Mouse (Mus musculus) neural tube, embryonic 15.5 days (tissue): ENCODE results near the gene Zxdb. TPM values are rescaled to one million over a fixed set of nuclear protein-coding genes. Genes with fewer than 3 reads are reported as not detected.
A peak's percentile ranks its signal among the peaks of the same experiment; 100 is the strongest.
"Not testable (repeated sequence)": the region's sequence is repeated elsewhere in the genome, so short reads cannot be mapped to it uniquely, and the experiment has no call there.

Source experiments
- ATAC-seq: fragments of 200-750 bp; cut with Nextera tagmentation; 2 replicates; pipeline ENCODE4 v1.8.0; 2017; ENCODE audit warnings: mild to moderate bottlenecking, moderate TSS enrichment, moderate library complexity; ENCODE audit not compliant: low FRiP score
- H3K27ac ChIP-seq: fragments of 300-500 bp; sonication (generic); replicated peaks from 2 replicates; pipeline ENCODE4 v1.5.1; 2015; ENCODE audit warnings: mild to moderate bottlenecking, inconsistent platforms
- H3K27me3 ChIP-seq: fragments of 300-500 bp; sonication (generic); replicated peaks from 2 replicates; pipeline ENCODE4 v1.6.1; 2015; ENCODE audit warnings: inconsistent platforms
- H3K36me3 ChIP-seq: fragments of 300-500 bp; sonication (generic); 2 replicates; pipeline ENCODE4 v1.6.1; 2015; ENCODE audit warnings: inconsistent platforms
- H3K4me1 ChIP-seq: fragments of 300-500 bp; sonication (generic); 2 replicates; pipeline ENCODE4 v1.6.1; 2015; ENCODE audit warnings: inconsistent platforms
- H3K4me2 ChIP-seq: fragments of 300-500 bp; sonication (generic); 2 replicates; pipeline ENCODE4 v1.6.1; 2015; ENCODE audit warnings: inconsistent platforms, mild to moderate bottlenecking, moderate library complexity
- H3K4me3 ChIP-seq: fragments of 300-500 bp; sonication (generic); replicated peaks from 2 replicates; pipeline ENCODE4 v1.5.1; 2015; ENCODE audit warnings: mild to moderate bottlenecking, inconsistent platforms
- H3K9ac ChIP-seq: fragments of 300-500 bp; sonication (generic); replicated peaks from 2 replicates; pipeline ENCODE4 v1.6.1; 2015; ENCODE audit warnings: mild to moderate bottlenecking, inconsistent platforms
- H3K9me3 ChIP-seq: fragments of 300-500 bp; sonication (generic); replicated peaks from 2 replicates; pipeline ENCODE4 v1.6.1; 2016; ENCODE audit warnings: inconsistent platforms
- WGBS: fragments of 180-500 bp; shearing (Covaris S2); methylation state at CpG from one replicate; pipeline ENCODE4 v1.1.7; 2015; ENCODE audit warnings: mixed read lengths; 5-methylcytosine and 5-hydroxymethylcytosine counted together
- polyA plus RNA-seq: library from polyadenylated mRNA; unstranded; fragments of >200 nt; fragmentation: Nextera tagmentation; extraction: Ambion mirVana; gene quantifications from 2 replicates; pipeline ENCODE4 v1.2.1, GENCODE M21; 2015

Gene Zxdb
- 1.6 and 1.7 TPM in 2 replicates for polyA plus RNA-seq

DNA sequence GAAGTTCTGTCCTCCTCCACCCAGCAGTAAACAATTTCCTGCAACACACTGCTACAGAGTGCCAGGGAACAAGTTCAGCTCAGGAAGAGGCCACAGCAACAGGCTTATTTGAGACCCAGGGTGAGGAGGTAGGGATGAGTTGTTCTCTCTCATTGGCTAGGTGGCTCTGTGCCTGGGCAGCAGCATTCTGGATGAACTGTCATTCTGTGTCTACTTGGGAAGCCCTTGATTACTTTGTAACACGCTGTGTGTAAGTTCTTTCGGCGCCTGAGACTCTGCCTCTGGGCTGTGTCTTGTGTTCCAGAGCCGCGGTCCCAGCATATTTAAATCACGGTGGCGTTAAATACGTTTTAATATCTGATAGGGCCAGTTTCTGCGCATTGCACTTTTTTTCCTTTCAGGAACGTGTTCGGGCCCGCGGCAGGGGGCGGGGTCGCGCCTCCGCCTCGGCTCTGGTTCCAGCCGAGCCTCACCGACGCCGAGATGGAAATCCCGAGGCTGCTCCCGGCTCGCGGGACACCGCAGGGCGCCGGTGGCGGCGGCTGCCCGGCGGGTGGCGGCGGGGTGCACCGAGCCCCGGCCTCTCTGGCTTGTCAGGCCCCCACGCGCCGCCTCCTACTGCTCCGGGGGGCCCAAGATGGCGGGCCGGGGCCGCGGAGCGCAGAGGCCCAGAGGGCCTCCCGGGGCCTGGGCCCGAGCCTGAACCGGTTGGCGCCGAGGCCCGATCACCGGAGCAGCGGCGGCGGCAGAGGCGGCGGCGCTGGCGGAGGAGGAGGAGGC, at the start of gene Zxdb:
Gene Zxdb (plus strand): TSS at position 378 of the 780 bp plus-strand sequence.
- H3K4me1 ChIP-seq, H3K9ac ChIP-seq, H3K36me3 ChIP-seq, H3K27ac ChIP-seq, H3K9me3 ChIP-seq, H3K27me3 ChIP-seq: not testable (repeated sequence)
- peak; percentile 87 for ATAC-seq
- no CpG with 5 or more reads among the region's 60 CpGs for WGBS
- 0 out of 2 replicates have a peak within 1 kb of the TSS, but pooled peaks have one; percentile 23 for H3K4me2 ChIP-seq
- peak within 1 kb of the TSS; percentile 25; the same call in 1 of the 2 replicates for H3K4me3 ChIP-seq

DNA sequence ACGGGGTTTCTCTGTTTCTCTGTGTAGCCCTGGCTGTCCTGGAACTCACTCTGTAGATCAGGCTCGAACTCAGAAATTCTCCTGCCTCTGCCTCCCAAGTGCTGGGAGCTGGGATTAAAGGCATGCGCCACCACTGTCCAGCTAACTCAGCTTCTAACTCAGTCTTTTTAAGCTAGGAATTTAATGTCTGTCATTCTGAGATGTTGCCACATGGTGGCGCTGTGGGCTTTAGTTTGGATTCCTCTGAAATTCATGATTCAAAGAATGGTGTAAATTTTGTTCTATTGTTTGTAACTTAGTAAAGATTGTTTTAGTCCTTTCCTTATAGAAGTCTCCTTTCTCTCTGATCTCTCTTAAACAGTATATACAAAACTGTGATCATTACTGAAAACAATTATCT, 49.4 kb upstream of the Zxdb start:
- no peaks in the 10 kb centered on the region for H3K27me3 ChIP-seq
- H3K36me3 ChIP-seq: no peaks in the 10 kb centered on the region

DNA sequence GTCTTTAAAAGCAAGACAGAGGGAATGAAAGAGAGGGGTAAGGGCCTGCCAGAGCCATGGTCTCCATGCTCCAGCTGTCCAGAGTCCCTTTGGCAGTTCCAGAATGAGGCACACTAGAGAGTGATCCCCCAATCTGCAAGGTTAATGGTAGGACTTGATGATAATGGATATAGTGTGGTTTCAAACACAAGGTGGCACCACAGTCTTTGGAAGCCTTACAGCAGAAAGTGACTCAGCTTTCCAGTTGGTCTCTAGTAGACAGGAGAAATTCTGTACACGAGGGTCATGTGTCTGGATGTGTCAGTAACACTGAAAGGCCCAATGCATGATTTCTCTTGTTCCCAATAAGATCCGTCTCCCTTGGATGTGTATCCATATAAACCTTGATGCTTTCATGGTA, 42.8 kb upstream of the Zxdb start:
- not testable (repeated sequence) for H3K36me3 ChIP-seq, H3K4me2 ChIP-seq, H3K4me1 ChIP-seq, ATAC-seq, H3K9me3 ChIP-seq, H3K9ac ChIP-seq, H3K27me3 ChIP-seq, H3K27ac ChIP-seq, H3K4me3 ChIP-seq
- WGBS: no CpG with 5 or more reads among the region's 2 CpGs

More for the DNA sequence above, 49.4 kb upstream of the Zxdb start:
- no peak overlapping the region for H3K4me2 ChIP-seq
- H3K27ac ChIP-seq: no peak overlapping the region
- H3K9me3 ChIP-seq: no peaks in the 10 kb centered on the region
- no peak for ATAC-seq
- H3K4me3 ChIP-seq: no peak overlapping the region
- no peaks in the 10 kb centered on the region for H3K4me1 ChIP-seq
- no peak overlapping the region for H3K9ac ChIP-seq
- WGBS: 42% methylated on average over 4 of the region's 4 CpGs

DNA sequence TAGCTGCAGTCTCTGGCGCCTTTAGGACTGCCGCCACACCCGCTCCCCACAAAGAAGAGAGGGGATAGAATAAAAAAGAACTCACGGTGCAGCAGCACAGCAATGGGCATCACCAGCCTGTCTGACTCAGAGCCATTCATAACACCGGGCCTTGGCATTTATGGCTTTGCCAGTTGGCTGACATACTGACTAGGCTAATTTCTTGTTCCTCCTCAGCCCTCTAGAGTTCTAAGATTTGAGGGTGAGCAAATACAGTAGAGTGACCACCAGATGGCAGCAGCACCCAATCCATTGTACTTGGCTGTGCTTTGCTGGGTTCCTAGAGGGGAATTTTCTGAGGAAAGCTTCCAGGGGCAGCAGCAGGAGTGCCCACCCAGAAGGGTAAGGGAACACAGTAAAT, 34.8 kb upstream of the Zxdb start:
- not testable (repeated sequence) for H3K36me3 ChIP-seq, H3K4me3 ChIP-seq, H3K9ac ChIP-seq, H3K4me2 ChIP-seq, H3K9me3 ChIP-seq, H3K4me1 ChIP-seq, H3K27me3 ChIP-seq, H3K27ac ChIP-seq
- WGBS: 70% methylated on average over 5 of the region's 5 CpGs
- peak; percentile 91 for ATAC-seq

DNA sequence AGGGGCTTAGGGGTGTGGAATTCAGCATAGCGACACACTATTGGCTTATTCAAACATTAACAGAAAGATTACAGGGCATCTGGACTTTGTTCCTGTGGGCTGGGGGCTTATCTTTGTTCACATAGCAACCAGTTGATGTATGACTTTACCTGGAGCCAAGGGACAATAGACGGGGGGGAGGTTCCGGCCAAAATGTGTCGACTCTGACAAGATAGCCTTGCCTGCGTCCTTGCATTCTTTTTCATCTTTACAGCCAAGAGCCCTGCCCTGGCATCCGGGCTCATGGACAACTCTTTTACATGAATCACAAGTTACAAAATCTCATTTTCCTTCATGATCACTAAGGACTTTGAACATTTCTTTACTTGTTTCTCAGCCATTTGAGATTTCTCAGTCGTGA, 17.7 kb upstream of the Zxdb start:
- H3K9me3 ChIP-seq, H3K4me3 ChIP-seq, H3K36me3 ChIP-seq, H3K27me3 ChIP-seq, H3K27ac ChIP-seq, H3K4me1 ChIP-seq, ATAC-seq, H3K4me2 ChIP-seq, H3K9ac ChIP-seq: not testable (repeated sequence)
- WGBS: 89% methylated on average over 7 of the region's 7 CpGs

DNA sequence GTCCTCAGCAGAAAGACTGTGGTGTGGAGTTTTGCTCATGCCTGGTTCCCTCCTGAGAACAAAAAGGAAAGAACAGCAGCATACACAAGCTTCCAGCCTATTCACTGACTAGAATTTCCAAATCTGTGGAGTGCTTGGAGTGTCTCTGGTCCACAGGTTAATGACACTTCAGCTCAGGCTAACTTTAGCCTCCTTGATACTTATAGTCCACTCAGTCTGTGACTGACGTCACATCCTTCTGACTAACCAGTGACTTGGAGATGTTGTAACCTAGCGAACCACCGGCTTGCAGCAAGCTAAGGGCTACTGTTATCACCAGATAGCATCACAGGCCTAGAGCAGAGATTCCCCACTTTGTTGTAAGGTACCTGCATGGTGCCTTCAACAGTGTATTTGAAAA, 14.6 kb upstream of the Zxdb start:
- WGBS: no CpG with 5 or more reads among the region's 3 CpGs

DNA sequence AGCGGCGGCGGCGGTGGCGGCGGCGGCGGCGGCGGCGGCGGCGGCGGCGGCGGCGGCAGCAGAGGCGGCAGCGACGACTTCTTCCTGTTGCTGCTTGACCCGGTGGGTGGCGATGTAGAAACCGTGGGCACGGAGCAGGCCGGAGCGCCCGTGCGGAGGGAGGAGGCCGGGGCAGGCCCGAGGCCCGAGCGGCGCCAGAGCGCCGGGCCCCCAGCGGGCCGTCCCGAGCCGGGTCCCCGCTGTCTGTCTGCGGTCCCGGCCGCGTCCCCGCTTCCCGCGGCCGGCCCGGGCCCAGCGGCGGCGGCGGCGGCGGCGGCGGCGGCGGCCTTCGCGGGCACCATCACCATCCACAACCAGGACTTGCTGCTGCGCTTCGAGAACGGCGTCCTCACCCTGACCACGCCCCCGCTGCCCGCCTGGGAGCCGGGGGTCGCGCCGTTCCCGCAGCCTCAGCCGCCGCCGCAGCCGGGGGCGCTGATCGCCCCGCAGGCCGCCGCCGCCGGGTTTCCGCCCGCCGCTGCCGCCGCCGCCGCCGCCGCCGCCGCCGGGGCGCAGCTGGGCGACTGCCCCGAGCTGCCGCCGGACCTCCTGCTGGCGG, 702 bp downstream of the Zxdb start:
- WGBS: 35% methylated on average over 16 of the region's 102 CpGs
- H3K4me3 ChIP-seq: peak overlapping the region; percentile 25; the same call in 1 of the 2 replicates
- H3K27ac ChIP-seq, H3K9me3 ChIP-seq, H3K9ac ChIP-seq, H3K27me3 ChIP-seq, H3K36me3 ChIP-seq, H3K4me1 ChIP-seq: not testable (repeated sequence)
- peak; percentile 76 for ATAC-seq
- 0 out of 2 replicates have a peak overlapping the region, but pooled peaks have one; percentile 23 for H3K4me2 ChIP-seq

More for the DNA sequence above, 14.6 kb upstream of the Zxdb start:
- not testable (repeated sequence) for H3K4me3 ChIP-seq, H3K4me2 ChIP-seq, H3K9me3 ChIP-seq, ATAC-seq, H3K9ac ChIP-seq, H3K36me3 ChIP-seq, H3K27ac ChIP-seq, H3K4me1 ChIP-seq, H3K27me3 ChIP-seq

DNA sequence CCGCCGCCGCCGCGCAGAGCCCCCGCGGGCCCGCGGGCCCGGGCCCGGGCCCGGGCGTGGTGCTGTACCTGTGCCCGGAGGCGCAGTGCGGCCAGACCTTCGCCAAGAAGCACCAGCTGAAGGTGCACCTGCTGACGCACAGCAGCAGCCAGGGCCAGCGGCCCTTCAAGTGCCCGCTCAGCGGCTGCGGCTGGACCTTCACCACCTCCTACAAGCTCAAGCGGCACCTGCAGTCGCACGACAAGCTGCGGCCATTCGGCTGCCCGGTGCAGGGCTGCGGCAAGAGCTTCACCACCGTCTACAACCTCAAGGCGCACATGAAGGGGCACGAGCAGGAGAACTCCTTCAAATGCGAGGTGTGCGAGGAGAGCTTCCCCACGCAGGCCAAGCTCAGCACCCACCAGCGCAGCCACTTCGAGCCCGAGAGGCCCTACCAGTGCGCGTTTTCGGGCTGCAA, 1.3 kb downstream of the Zxdb start:
- not testable (repeated sequence) for H3K4me3 ChIP-seq, H3K4me1 ChIP-seq, H3K9ac ChIP-seq, H3K27ac ChIP-seq, H3K27me3 ChIP-seq, H3K36me3 ChIP-seq, H3K9me3 ChIP-seq
- 0 out of 2 replicates have a peak overlapping the region, but pooled peaks have one; percentile 23 for H3K4me2 ChIP-seq
- no CpG with 5 or more reads among the region's 41 CpGs for WGBS
- peak; percentile 37 for ATAC-seq

DNA sequence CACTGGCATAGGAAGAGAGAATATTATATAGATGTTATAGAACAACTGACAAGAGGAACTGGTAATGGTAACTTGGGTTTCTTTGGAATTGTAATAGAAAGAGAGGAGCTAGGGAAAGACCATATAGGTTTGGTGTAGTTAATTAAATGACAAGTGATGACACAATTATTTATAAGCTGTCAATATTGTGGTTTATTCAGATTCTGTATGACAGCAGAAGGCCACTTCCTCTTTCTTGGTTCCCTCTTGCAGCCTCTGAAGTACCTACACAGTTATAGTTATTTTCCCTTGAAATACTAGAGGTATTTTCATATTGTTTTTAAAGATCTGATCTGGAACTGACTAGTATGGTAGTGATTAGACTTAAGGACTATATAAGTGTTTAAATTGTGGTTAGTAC, 7.2 kb downstream of the Zxdb start:
- no peak overlapping the region for H3K27ac ChIP-seq
- no peak for ATAC-seq
- no peaks in the 10 kb centered on the region for H3K9me3 ChIP-seq
- H3K27me3 ChIP-seq: no peaks in the 10 kb centered on the region
- no peak overlapping the region for H3K9ac ChIP-seq
- no peak overlapping the region for H3K4me3 ChIP-seq
- no peaks in the 10 kb centered on the region for H3K4me1 ChIP-seq
- no peaks in the 10 kb centered on the region for H3K36me3 ChIP-seq
- no peak overlapping the region for H3K4me2 ChIP-seq

DNA sequence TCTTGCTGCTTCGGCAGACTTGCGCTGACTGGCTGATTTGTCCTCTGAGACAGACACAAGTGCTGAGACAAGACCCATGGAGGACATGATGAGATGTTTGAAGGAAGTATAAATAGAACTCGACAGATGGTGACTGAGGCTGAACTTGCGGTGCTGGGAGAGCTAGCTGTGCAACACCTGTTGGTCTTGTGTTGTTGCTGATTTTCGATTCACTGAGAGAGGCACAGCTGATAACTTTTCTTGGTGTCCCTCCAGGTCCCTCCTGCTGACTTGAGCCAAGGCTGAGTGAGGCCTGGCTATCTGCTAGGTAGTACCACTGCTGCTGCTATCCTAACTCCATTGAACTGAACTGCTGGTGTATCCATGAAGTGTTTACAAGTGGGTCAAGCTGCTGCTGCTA, 29.4 kb downstream of the Zxdb start:
- H3K9ac ChIP-seq: no peak overlapping the region
- H3K4me3 ChIP-seq: no peak overlapping the region
- H3K4me2 ChIP-seq: no peak overlapping the region
- no peaks in the 10 kb centered on the region for H3K9me3 ChIP-seq
- H3K36me3 ChIP-seq: no peaks in the 10 kb centered on the region
- no peaks in the 10 kb centered on the region for H3K4me1 ChIP-seq
- ATAC-seq: no peak
- no peak overlapping the region for H3K27ac ChIP-seq
- H3K27me3 ChIP-seq: no peaks in the 10 kb centered on the region
- WGBS: 89% methylated on average over 5 of the region's 5 CpGs

DNA sequence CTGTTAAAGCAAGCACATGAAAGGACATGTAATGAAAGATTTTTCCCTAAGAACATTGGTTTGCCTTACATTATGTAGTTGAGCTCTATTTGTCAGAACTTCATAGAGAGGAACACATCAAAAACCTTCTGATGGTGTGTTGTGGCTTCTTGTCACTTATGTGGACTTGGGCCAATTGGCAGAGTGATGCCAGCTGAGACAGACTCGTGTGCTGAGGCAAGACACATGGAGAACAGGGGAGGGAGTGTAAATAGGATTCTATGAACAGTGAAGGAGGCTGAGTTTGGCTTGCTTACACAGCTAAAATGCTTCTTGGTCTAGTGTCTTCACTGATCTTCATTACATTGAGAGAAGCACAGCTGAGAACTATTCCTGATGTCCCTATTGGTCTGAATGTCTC, 35.6 kb downstream of the Zxdb start:
- Histone ChIP-seq H3K4me3 (no peak overlapping the region), H3K27ac (no peak overlapping the region), H3K27me3 (no peaks in the 10 kb centered on the region), H3K9me3 (no peaks in the 10 kb centered on the region), H3K4me1 (no peaks in the 10 kb centered on the region), H3K36me3 (no peaks in the 10 kb centered on the region), H3K9ac (no peak overlapping the region), H3K4me2 (no peak overlapping the region)
- 26% methylated on average over 1 of the region's 1 CpGs for WGBS
- ATAC-seq: no peak

DNA sequence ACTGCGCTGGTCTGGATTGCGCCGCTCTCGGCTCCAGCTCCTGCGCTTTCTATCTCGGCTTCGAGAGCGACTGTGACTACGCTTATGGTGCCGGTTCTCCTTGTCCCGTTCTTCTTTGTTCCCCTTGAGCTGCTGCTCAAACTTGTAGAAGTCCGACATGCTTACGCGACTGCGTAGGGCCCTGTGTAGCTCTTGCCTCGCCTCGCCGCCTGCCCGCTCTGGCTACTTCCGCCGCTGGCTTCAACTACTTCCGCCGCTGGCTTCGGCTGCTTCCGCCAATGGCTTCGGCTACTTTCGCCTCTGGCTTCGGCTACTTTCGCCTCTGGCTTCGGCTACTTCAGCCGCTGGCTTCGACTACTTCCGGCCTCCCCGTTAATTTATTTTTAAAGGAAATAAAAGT, 49.5 kb downstream of the Zxdb start:
- H3K27ac ChIP-seq: no peak overlapping the region
- H3K9me3 ChIP-seq: no peaks in the 10 kb centered on the region
- no peaks in the 10 kb centered on the region for H3K27me3 ChIP-seq
- H3K4me2 ChIP-seq: no peak overlapping the region
- no peak overlapping the region for H3K4me3 ChIP-seq
- H3K36me3 ChIP-seq: no peaks in the 10 kb centered on the region
- WGBS: 96% methylated on average over 34 of the region's 34 CpGs
- H3K9ac ChIP-seq: no peak overlapping the region
- ATAC-seq: no peak
- H3K4me1 ChIP-seq: no peaks in the 10 kb centered on the region
